Mouse (Mus musculus) kidney, postnatal 10 days (tissue): ENCODE data around the gene Gm20532.
A peak's percentile ranks its signal among the peaks of the same experiment; 100 is the strongest.

Experiments
- DNase-seq: peaks from one replicate; pipeline ENCODE4 v3.0.0; 2021; ENCODE audit warnings: mixed read lengths

The Gm20532 gene

GRCm38 (mm10) chr2:26661768-26662508, 75.5 kb downstream of the Gm20532 start:
- no peak for DNase-seq

GRCm38 (mm10) chr2:26662509-26662882, 76.1 kb downstream of the Gm20532 start:
- DNase-seq = no peak

GRCm38 (mm10) chr2:26663112-26663511, 76.7 kb downstream of the Gm20532 start:
- DNase-seq = no peak

GRCm38 (mm10) chr2:26663551-26663950, 77.1 kb downstream of the Gm20532 start:
- peak; percentile 78 for DNase-seq

GRCm38 (mm10) chr2:26668746-26669145, 82.3 kb downstream of the Gm20532 start:
- no peak for DNase-seq

GRCm38 (mm10) chr2:26671182-26671581, 84.7 kb downstream of the Gm20532 start, which contains the start of gene Lcn4:
Lcn4 (minus strand) TSS chr2:26671282.
- no peak for DNase-seq
